In genomic region chr12:64977518-64977917, GRCm38 (mm10) we compare ENCODE assay signal across 27 mouse cellular contexts. TPM values are rescaled to one million over a fixed set of nuclear protein-coding genes. Genes with fewer than 3 reads are reported as not detected.
"Had no signal": no experiment of that assay in that cellular context is flagged by ENCODE, and none has a peak within 500 bp of the region (broad histone marks: within the 10 kb centered on the region; RNA-seq: fewer than 3 reads in every experiment).

No protein-coding gene starts in this region.

- H3K4me3 ChIP-seq: embryonic facial prominence, embryonic 10.5 days; embryonic facial prominence, embryonic 12.5 days; embryonic facial prominence, embryonic 13.5 days; embryonic facial prominence, embryonic 15.5 days; erythroblast, embryonic 14.5 days; forebrain, embryonic 10.5 days; forebrain, embryonic 12.5 days; forebrain, embryonic 13.5 days; forebrain, embryonic 15.5 days; heart, adult 2 months; heart, embryonic 10.5 days had no signal

- H3K4me1 ChIP-seq: embryonic facial prominence, embryonic 15.5 days; forebrain, embryonic 10.5 days had no signal

- H3K9ac ChIP-seq: embryonic facial prominence, embryonic 12.5 days; embryonic facial prominence, embryonic 13.5 days; embryonic facial prominence, embryonic 15.5 days; forebrain, embryonic 12.5 days; forebrain, embryonic 13.5 days; forebrain, embryonic 15.5 days; forebrain, postnatal 0 days had no signal

- H3K27me3 ChIP-seq: embryonic facial prominence, embryonic 12.5 days; embryonic facial prominence, embryonic 13.5 days; embryonic facial prominence, embryonic 15.5 days; forebrain, embryonic 12.5 days; forebrain, embryonic 13.5 days; forebrain, embryonic 15.5 days had no signal

- H3K27ac ChIP-seq: embryonic facial prominence, embryonic 10.5 days; embryonic facial prominence, embryonic 12.5 days; embryonic facial prominence, embryonic 13.5 days; embryonic facial prominence, embryonic 15.5 days; forebrain, embryonic 10.5 days; forebrain, embryonic 12.5 days; forebrain, embryonic 13.5 days; forebrain, embryonic 15.5 days; heart, adult 2 months; heart, embryonic 10.5 days had no signal

- ATAC-seq: forebrain, embryonic 13.5 days; forebrain, embryonic 14.5 days; forebrain, embryonic 15.5 days; forebrain, embryonic 16.5 days; forebrain, postnatal 0 days had no signal

- H3K9me3 ChIP-seq: embryonic facial prominence, embryonic 10.5 days; embryonic facial prominence, embryonic 12.5 days; embryonic facial prominence, embryonic 13.5 days; embryonic facial prominence, embryonic 15.5 days; forebrain, embryonic 10.5 days; forebrain, embryonic 12.5 days; forebrain, embryonic 13.5 days; forebrain, embryonic 15.5 days; heart, embryonic 10.5 days had no signal

- DNase-seq: cerebellum, adult 8-10 months; cerebellum, adult 9-10 months; cerebellum, adult 9-11 months; cerebellum, postnatal 10 days; cerebellum, postnatal 14 days; cerebellum, postnatal 25 days; cerebellum, postnatal 36 days; embryo, embryonic 11 days; forebrain, postnatal 0 days; gastrocnemius, postnatal 10 days; gastrocnemius, postnatal 25 days; gastrocnemius, postnatal 36 days; heart, adult 11 months; heart, adult 18-20 months; heart, adult 2 months had no signal

RNA-seq across cellular contexts. Expression of gene Gm527, which starts 59.8 kb away (rescaled TPM):
- polyA plus RNA-seq: erythroblast, embryonic 14.5 days had no signal
